Mouse (Mus musculus) spleen, embryonic (tissue): ENCODE data around the gene Igfbp2.

Experiments used
- CTCF ChIA-PET: fragments of 350-600 bp; sonication (Branson Sonifier 250); formaldehyde crosslinking; loops from one replicate; lab custom pipeline; 2022; lab: Charles Lee

The Igfbp2 gene

DNA sequence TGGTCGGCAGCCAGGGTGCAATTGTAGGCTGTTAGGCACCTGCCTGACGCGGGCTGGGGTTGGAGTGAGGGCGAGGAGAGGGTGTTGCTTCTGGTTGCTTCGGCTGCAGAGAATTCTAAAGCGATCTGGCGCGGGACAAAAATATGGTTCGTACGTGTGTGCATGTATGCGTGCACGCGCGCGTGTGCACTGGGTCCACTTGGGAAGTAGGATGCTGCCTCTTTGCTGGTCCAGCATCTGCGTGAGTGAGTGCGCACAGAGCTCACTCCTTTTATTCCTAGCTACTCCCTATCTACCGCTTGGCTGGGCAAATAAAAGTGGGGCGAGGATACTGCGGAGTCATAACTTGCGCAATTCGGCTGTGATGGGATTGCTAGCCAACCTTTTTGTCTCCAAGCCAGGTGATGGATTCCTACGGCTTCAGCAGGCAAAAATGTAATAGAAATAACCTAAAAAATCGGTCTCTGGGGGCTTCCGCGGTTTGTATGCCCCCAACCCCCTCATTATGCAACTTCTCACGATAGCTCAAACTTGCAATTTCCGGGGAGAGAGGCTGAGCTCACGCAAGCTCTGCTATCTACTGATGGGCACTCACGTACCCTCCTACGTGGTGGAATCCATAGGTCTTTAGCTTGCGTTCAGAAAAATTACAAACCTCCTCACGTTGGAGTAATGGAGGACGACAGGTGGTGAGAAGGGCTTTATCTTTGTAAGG is 47.6 kb downstream of the Igfbp2 start:
- CTCF ChIA-PET: interaction anchor here (1.2 kb wide), 1 partner anchor 500 kb away, joined by 3 read pairs; no protein-coding TSS in a partner anchor

GRCm38 (mm10) chr1:72872521-72872920 is 48.2 kb downstream of the Igfbp2 start:
- CTCF ChIA-PET: interaction anchor here (0.6 kb wide), 1 partner anchor 1944 kb away, joined by 6 read pairs; no protein-coding TSS in a partner anchor

DNA sequence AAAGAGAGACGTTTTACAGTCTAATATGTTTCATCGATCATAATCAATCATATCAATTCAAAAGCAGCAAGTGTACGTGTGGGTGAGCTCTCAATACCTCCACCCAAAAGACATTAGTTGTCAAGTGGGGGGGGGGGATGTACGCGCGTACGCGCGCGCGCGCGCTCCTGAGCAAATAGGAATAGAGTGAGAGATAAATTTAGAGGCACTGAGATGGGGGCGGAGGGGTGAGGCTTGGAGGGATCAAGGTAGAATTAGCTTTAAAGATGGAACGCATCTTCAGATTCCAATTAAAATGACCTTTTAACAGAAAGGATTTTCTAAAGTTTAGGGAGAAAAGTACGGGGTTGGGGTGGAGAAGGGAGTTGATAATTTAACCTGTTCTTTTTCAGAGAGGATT is 48.8 kb downstream of the Igfbp2 start:
- CTCF ChIA-PET: interaction anchor here (0.6 kb wide), 1 partner anchor 1944 kb away, joined by 6 read pairs; no protein-coding TSS in a partner anchor

GRCm38 (mm10) chr1:72873511-72874286 is 49.4 kb downstream of the Igfbp2 start:
- CTCF ChIA-PET: no interaction called here

DNA sequence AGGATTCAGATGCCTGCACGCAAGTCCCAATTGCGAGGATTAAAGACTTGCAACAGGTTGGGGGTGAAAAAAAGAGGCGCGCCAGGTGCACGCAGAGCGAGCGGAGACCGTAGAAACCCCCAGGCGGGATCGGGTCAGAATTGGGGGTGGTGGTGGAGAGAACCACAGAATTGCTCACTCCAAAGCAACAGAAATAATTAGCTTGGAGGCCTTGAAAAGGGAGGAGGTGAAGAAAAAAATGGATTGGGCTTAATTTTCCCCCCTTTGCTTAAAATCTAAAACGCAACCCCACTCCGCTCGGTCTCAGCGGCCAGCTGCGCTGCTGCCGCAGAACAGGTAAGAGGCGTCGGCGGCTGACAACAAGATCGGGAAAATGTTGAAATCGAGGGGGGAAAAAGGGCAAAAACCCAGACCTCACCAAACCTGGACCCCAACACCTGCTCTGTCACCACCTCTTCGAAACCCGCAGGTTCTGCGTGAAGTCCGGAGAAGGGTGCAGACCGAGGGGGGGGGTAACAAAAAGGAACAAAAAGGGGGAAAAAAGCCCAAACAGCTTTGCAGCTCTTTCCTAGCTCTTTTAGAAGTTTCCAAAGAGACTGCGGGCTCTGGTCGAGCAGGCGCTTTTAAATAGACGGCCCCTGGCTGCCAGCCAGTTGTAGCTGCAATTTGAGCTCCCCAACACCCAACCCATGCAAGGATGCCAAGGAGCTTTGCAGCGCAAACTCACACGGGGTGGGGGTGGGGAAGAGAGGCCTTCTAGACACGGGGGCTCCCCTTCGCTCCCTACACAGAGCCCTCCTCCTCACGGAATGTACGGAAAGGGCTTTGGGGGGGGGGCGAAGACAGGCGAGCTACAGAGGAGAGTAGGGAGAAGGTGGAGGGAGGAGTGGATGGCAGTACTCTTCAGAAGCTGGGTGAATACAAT is 50.2 kb downstream of the Igfbp2 start, which contains the start of gene Igfbp5:
TSS of gene Igfbp5 (minus strand) at position 598 of the 925 bp plus-strand sequence.
- CTCF ChIA-PET: no interaction called here

GRCm38 (mm10) chr1:72875708-72876107 is 51.4 kb downstream of the Igfbp2 start:
- CTCF ChIA-PET: no interaction called here

DNA sequence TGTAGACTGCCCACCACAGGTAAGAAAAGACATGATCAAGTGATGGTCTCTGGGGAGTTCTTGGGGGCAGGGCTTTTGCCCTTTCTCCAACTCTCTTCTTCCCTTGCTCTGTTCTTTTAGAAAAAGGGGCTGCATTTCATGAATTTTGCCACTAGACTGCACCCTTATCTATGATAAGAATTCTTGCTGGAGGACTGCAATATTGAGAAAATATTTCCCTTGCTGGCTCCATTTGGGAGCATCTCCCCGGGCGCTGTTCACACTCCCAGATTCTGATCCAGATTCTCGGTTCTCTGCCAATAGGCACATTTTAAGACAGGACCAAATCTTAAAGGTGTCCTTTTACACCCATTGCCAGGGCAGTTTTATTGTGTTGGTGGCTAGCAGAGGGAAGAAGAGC is 51.8 kb downstream of the Igfbp2 start:
- CTCF ChIA-PET: no interaction called here

DNA sequence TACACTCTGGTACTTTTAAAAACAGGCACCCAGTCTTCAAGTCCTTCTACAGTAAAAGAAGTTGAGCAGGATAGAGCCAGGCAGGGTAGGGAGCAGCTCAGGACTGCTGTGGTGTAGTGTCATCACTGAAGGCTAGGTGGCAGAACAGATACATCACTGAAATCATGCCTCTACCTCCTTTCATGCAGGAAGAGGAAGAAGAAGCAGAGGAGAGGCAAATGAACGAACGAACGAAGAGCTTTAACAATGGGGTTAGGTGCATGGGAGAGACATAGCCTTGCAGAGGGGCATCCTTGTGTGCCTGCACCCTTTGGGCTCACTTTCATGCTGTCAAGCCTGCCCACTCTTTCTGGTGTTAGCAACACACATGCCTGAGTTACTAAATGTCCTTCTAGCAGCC is 53.6 kb downstream of the Igfbp2 start:
- CTCF ChIA-PET: no interaction called here

- CTCF ChIA-PET: no interaction called here
Measured at GRCm38 (mm10) chr1:72878473-72879318, 54.4 kb downstream of the Igfbp2 start.

GRCm38 (mm10) chr1:72879319-72879634 is 55.0 kb downstream of the Igfbp2 start:
- CTCF ChIA-PET: no interaction called here

GRCm38 (mm10) chr1:72885111-72885818 is 61.0 kb downstream of the Igfbp2 start:
- CTCF ChIA-PET: no interaction called here

GRCm38 (mm10) chr1:72885819-72886169 is 61.5 kb downstream of the Igfbp2 start:
- CTCF ChIA-PET: no interaction called here

DNA sequence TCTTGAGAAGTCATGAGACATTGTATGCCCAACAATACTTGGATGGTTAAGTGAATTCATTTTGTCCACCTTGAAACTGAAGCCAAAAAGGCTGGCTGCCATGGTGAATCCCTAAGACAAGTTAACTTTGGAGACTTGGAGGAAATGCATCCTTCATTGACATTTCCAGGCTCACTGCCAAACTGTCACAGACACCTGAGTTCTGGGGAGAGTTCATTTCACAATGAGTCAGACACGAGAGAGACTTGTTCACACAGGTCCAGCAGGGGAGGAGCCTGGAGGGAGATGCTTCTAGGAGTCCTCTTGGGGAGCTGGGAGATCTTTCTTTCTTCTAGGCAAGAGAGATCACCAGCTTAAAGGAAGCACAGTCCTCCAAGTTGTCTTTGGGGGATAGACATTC is 63.6 kb downstream of the Igfbp2 start:
- CTCF ChIA-PET: interaction anchor here (0.6 kb wide), 1 partner anchor 1907 kb away, joined by 3 read pairs; no protein-coding TSS in a partner anchor

- CTCF ChIA-PET: no interaction called here
Measured at GRCm38 (mm10) chr1:72895821-72896220, 71.5 kb downstream of the Igfbp2 start.
